8 mouse cellular contexts compared by ENCODE assay signal in the genomic region with DNA sequence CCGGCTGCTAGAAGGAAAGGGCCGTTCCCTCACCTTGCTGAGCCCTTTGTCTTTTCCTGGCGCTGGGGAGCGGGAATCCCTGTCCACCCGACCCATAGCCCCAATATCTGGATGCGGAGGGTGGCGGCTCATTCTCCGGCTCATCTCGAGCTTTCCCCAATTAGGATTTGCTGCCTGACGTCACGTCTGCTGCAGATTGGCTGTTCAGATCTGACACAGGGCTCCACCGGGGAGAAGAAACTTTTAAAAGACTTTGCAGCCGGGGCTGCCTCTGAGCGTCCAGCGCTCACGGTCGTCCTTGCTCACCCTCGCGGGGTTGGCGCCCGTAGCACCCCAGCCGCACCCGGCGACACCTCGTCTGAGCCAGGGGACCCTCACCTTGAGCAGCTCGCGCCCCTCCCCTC. TPM values are rescaled to one million over a fixed set of nuclear protein-coding genes. Genes with fewer than 3 reads are reported as not detected.
DNase-seq lines count a peak whose midpoint lies in the region; ATAC-seq and TF ChIP-seq lines count a peak whose summit lies in the region.

A gene (plus strand): TSS at position 288 of the 404 bp plus-strand sequence.

- H3K9me3 ChIP-seq in hindbrain, postnatal 0 days (ENCODE audit: low read length), result no peaks in the 10 kb centered on the region
- H3K9me3 ChIP-seq in limb, embryonic 10.5 days (replicated peaks), result no peaks in the 10 kb centered on the region

- no peak for TF ChIP-seq CTCF in cortical plate, adult 2 months (IDR thresholded peaks at IDR 0.05; ENCODE audit: extremely low read depth, insufficient read depth, low read length)
- no peak for TF ChIP-seq CTCF in hindbrain, postnatal 0 days (IDR thresholded peaks at IDR 0.05; ENCODE audit: low read depth)

- WGBS in hindbrain, postnatal 0 days, result under 1% methylated on average over 25 of the region's 27 CpGs
- under 1% methylated on average over 27 of the region's 27 CpGs for WGBS in limb, embryonic 10.5 days

- no peak within 1 kb of the TSS for H3K27ac ChIP-seq in cortical plate, adult 2 months (ENCODE audit: insufficient read depth, low read length)
- no peak within 1 kb of the TSS for H3K27ac ChIP-seq in hindbrain, postnatal 0 days
- H3K27ac ChIP-seq in limb, embryonic 10.5 days, result peak within 1 kb of the TSS; percentile 98

- ATAC-seq in hindbrain, postnatal 0 days, result peak; percentile 80
- peak; percentile 87 for ATAC-seq in megakaryocyte-erythroid progenitor cell, adult 5-6 weeks (replicated peaks; ENCODE audit: low FRiP score, low TSS enrichment, poor library complexity, severe bottlenecking)

- peak within 1 kb of the TSS; percentile 99 for H3K4me2 ChIP-seq in hindbrain, postnatal 0 days (ENCODE audit: low read depth, low read length)

- H3K4me3 ChIP-seq in cortical plate, adult 2 months (ENCODE audit: insufficient read depth, low read length), result peak within 1 kb of the TSS; percentile 44
- peak within 1 kb of the TSS; percentile 75 for H3K4me3 ChIP-seq in hindbrain, postnatal 0 days (ENCODE audit: low read length)
- H3K4me3 ChIP-seq in limb, embryonic 10.5 days, result peak within 1 kb of the TSS; percentile 98

- peak; percentile 2 for DNase-seq in cerebellum, adult 8-10 months
- no peak for DNase-seq in cerebellum, adult 11-12 months
- peak; percentile 69 for DNase-seq in gastrocnemius, postnatal 25 days
- DNase-seq in hindbrain, postnatal 0 days (ENCODE audit: low spot score), result peak; percentile 81
- DNase-seq in limb, embryonic 10.5 days (ENCODE audit: low spot score), result peak; percentile 82
- DNase-seq in right cerebral cortex, postnatal 4 days, result peak; percentile 52

- H3K27me3 ChIP-seq in hindbrain, postnatal 0 days (ENCODE audit: insufficient read depth, low read length), result no peaks in the 10 kb centered on the region
- H3K27me3 ChIP-seq in limb, embryonic 10.5 days (ENCODE audit: low read depth, poor library complexity, severe bottlenecking), result no peaks in the 10 kb centered on the region

- H3K36me3 ChIP-seq in hindbrain, postnatal 0 days (ENCODE audit: insufficient read depth, low read length), result no peaks in the 10 kb centered on the region
- H3K36me3 ChIP-seq in limb, embryonic 10.5 days, result peaks cover 10% of the 10 kb centered on the region; the same call in 1 of the 2 replicates

- H3K9ac ChIP-seq in hindbrain, postnatal 0 days (replicated peaks; ENCODE audit: low read length), result peak within 1 kb of the TSS; percentile 51

- no peaks in the 10 kb centered on the region for H3K4me1 ChIP-seq in cortical plate, adult 2 months (ENCODE audit: control insufficient read depth, insufficient read depth, low read length)
- H3K4me1 ChIP-seq in hindbrain, postnatal 0 days (ENCODE audit: insufficient read depth, low read length), result no peaks in the 10 kb centered on the region
- peaks cover 28% of the 10 kb centered on the region for H3K4me1 ChIP-seq in limb, embryonic 10.5 days

- TF ChIP-seq POLR2A in cortical plate, adult 2 months (IDR thresholded peaks at IDR 0.05; ENCODE audit: extremely low read depth, insufficient read depth, low read length), result no peak

RNA-seq across cellular contexts. Expression of the gene that starts here (rescaled TPM):
- polyA plus RNA-seq in cortical plate, adult 2 months (2012; rRNA removed), result 4.6 and 4.7 TPM in 2 replicates
- 10 to 100 TPM; 10.2 to 11.1 TPM for total RNA-seq in gastrocnemius, postnatal 25 days (2021)
- total RNA-seq in hindbrain, postnatal 0 days (2014; rRNA removed), result 5.0 and 6.6 TPM in 2 replicates
- polyA plus RNA-seq in hindbrain, postnatal 0 days (2015; fragmentation: Nextera tagmentation; extraction: Ambion mirVana), result 1.4 and 1.7 TPM in 2 replicates
- polyA plus RNA-seq in limb, embryonic 10.5 days (2016; fragmentation: Nextera tagmentation; extraction: Ambion mirVana), result 7.1 and 16.4 TPM in 2 replicates
- 2.8 and 3.3 TPM in 2 replicates for total RNA-seq in megakaryocyte-erythroid progenitor cell, adult 5-6 weeks (2014; fragmentation: Nextera tagmentation)
- total RNA-seq in megakaryocyte-erythroid progenitor cell, adult 5-6 weeks (2017), result 2.7 and 3.1 TPM in 2 replicates

Comparison
In these comparisons a context has a peak if more than half of its experiments do, and no peak if none do; other contexts are left out.
1. H3K4me3 ChIP-seq: peak in every context shown above with its lines; median percentile 98 in limb, embryonic 10.5 days; 75 in hindbrain, postnatal 0 days; 44 in cortical plate, adult 2 months.